In the genomic region with DNA sequence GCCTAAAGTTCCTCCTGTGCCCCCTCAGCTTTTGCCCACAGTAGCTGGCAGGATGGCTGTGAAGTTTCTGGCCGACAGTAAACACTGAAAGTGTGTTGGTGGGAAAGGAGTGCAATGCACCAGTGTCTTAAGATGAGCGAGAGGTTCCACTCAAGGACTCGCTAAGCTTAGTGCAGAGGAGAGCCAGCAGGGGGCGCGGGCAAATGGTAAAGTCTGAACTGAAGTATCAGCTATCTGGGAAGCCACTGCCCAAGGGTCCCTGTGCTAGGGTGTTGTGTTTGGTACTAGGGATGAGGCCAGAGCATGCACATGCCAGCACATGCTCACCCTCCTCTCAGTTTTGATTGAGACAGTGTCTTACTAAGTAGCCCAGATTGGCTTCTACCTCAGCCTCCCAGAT, we compare ENCODE assay signal across 8 mouse cellular contexts.
DNase-seq lines count a peak whose midpoint lies in the region; ATAC-seq and TF ChIP-seq lines count a peak whose summit lies in the region.

No protein-coding gene starts in this region.

- no peak for TF ChIP-seq POLR2A in bone marrow macrophage, adult 2 months (IDR thresholded peaks at IDR 0.05; ENCODE audit: borderline replicate concordance, low read depth, low read length)

- H3K27me3 ChIP-seq in forebrain, embryonic 14.5 days (replicated peaks; ENCODE audit: control insufficient read depth, insufficient read depth, low read length) = no peaks in the 10 kb centered on the region
- H3K27me3 ChIP-seq in hindbrain, embryonic 10.5 days (ENCODE audit: insufficient read depth, poor library complexity, severe bottlenecking) = no peaks in the 10 kb centered on the region

- H3K9ac ChIP-seq in ES-E14 (ENCODE audit: insufficient read depth, low read depth, low read length, poor library complexity, severe bottlenecking) = no peak overlapping the region
- no peak overlapping the region for H3K9ac ChIP-seq in forebrain, embryonic 14.5 days (ENCODE audit: low read length)

- H3K27ac ChIP-seq in ES-E14 (ENCODE audit: insufficient read depth, low read depth, low read length, poor library complexity, severe bottlenecking) = no peak overlapping the region
- H3K27ac ChIP-seq in bone marrow macrophage, adult 2 months (ENCODE audit: insufficient read depth, low read depth, low read length) = no peak overlapping the region
- H3K27ac ChIP-seq in forebrain, embryonic 14.5 days (ENCODE audit: low read depth, low read length) = no peak overlapping the region
- H3K27ac ChIP-seq in hindbrain, embryonic 10.5 days = no peak overlapping the region

- H3K4me2 ChIP-seq in forebrain, embryonic 14.5 days (ENCODE audit: low read length) = no peak overlapping the region

- in situ Hi-C loops in ES-E14 (cut with MboI; ENCODE audit: low sequenced_read_pairs in 2 of 2, unreplicated experiment in 2 of 2) = no loop called here

- ATAC-seq in forebrain, embryonic 14.5 days = peak; percentile 81
- ATAC-seq in megakaryocyte progenitor cell, adult 5-6 weeks (replicated peaks; ENCODE audit: poor library complexity) = peak; percentile 74

- DNase-seq in ES-E14 (ENCODE audit: low read depth, low spot score) = peak; percentile 64
- peak; percentile 86 for DNase-seq in forebrain, embryonic 14.5 days (ENCODE audit: low spot score)
- DNase-seq in hindbrain, embryonic 10.5 days (ENCODE audit: low spot score) = peak; percentile 82
- DNase-seq in layer of hippocampus, postnatal 10 days (ENCODE audit: low spot score in 2 of 2) = peak; percentile 73 to 86
- DNase-seq in right cerebral cortex, adult 2 months (ENCODE audit: low spot score in 2 of 2) = peak; percentile 79 to 80
- peak; percentile 57 for DNase-seq in urinary bladder, postnatal 10 days (ENCODE audit: low spot score)

- TF ChIP-seq CTCF in bone marrow macrophage, adult 2 months (IDR thresholded peaks at IDR 0.05; ENCODE audit: low read depth, low read length) = peak; percentile 92

- H3K36me3 ChIP-seq in ES-E14 (ENCODE audit: control insufficient read depth, insufficient read depth, low read length, poor library complexity, severe bottlenecking) = no peaks in the 10 kb centered on the region
- no peaks in the 10 kb centered on the region for H3K36me3 ChIP-seq in forebrain, embryonic 14.5 days (ENCODE audit: control insufficient read depth, insufficient read depth, low read length)
- no peaks in the 10 kb centered on the region for H3K36me3 ChIP-seq in hindbrain, embryonic 10.5 days

- H3K4me3 ChIP-seq in ES-E14 (ENCODE audit: insufficient read depth in 1 of 2, low read depth in 1 of 2, low read length in 2 of 2, poor library complexity in 1 of 2, severe bottlenecking in 1 of 2) = no peak overlapping the region
- H3K4me3 ChIP-seq in bone marrow macrophage, adult 2 months (ENCODE audit: insufficient read depth, low read length) = no peak overlapping the region
- H3K4me3 ChIP-seq in forebrain, embryonic 14.5 days (ENCODE audit: low read depth, low read length) = no peak overlapping the region
- no peak overlapping the region for H3K4me3 ChIP-seq in hindbrain, embryonic 10.5 days

- H3K9me3 ChIP-seq in ES-E14 (ENCODE audit: control insufficient read depth, insufficient read depth, low read depth, low read length) = no peaks in the 10 kb centered on the region
- H3K9me3 ChIP-seq in forebrain, embryonic 14.5 days (replicated peaks; ENCODE audit: control insufficient read depth, low read length) = no peaks in the 10 kb centered on the region
- no peaks in the 10 kb centered on the region for H3K9me3 ChIP-seq in hindbrain, embryonic 10.5 days

- peaks cover 0 to 6% of the 10 kb centered on the region in 2 experiments; a peak in 1 of 4 replicates for H3K4me1 ChIP-seq in ES-E14 (ENCODE audit: control insufficient read depth in 2 of 2, insufficient read depth in 2 of 2, low read length in 2 of 2, poor library complexity in 1 of 2)
- H3K4me1 ChIP-seq in bone marrow macrophage, adult 2 months (ENCODE audit: control insufficient read depth, insufficient read depth, low read length) = 0 out of 2 replicates have a peak, but pooled peaks cover 2% of the 10 kb centered on the region
- H3K4me1 ChIP-seq in forebrain, embryonic 14.5 days (ENCODE audit: control insufficient read depth, insufficient read depth, low read length) = no peaks in the 10 kb centered on the region
- H3K4me1 ChIP-seq in hindbrain, embryonic 10.5 days (replicated peaks) = peaks cover 19% of the 10 kb centered on the region

- WGBS in forebrain, embryonic 14.5 days = 7% methylated on average over 5 of the region's 5 CpGs
- WGBS in hindbrain, embryonic 10.5 days = 8% methylated on average over 5 of the region's 5 CpGs

TF ChIP-seq in ES-E14, 5 proteins besides CTCF, POLR2A, EP300 and RAD21:
- TF ChIP-seq CHD2 (IDR thresholded peaks at IDR 0.05; ENCODE audit: low read depth, low read length) (no peak), ZC3H11A (IDR thresholded peaks at IDR 0.05; ENCODE audit: borderline replicate concordance, low read depth, low read length) (no peak), MAFK (IDR thresholded peaks at IDR 0.05; ENCODE audit: insufficient read depth, low read depth, low read length) (no peak), HCFC1 (IDR thresholded peaks at IDR 0.05; ENCODE audit: borderline replicate concordance, insufficient read depth, low read length) (no peak), ZNF384 (IDR thresholded peaks at IDR 0.05; ENCODE audit: low read depth, low read length) (no peak)
